Mouse (Mus musculus) G1E (cell line): ENCODE results near the gene Slc25a51.

Source experiments
- CTCF ChIP-seq: IDR thresholded peaks from 2 replicates; pipeline ENCODE4 v1.5.1; 2012; ENCODE audit warnings: low read depth, low read length, inconsistent platforms, mixed read lengths
- GATA1 ChIP-seq: IDR thresholded peaks from 2 replicates; pipeline ENCODE4 v1.6.1; 2012; ENCODE audit warnings: borderline replicate concordance, low read length, inconsistent platforms, mixed read lengths
- GATA2 ChIP-seq: IDR thresholded peaks from 2 replicates; pipeline ENCODE4 v1.6.1; 2012; ENCODE audit warnings: low read depth, low read length, inconsistent platforms, borderline replicate concordance
- POLR2AphosphoS5 ChIP-seq: IDR thresholded peaks from 2 replicates; pipeline ENCODE4 v1.6.1; 2012; ENCODE audit warnings: low read depth, low read length, inconsistent platforms; ENCODE audit not compliant: insufficient replicate concordance
- TAL1 ChIP-seq: conservative IDR thresholded peaks from 2 replicates; pipeline ENCODE4 v1.6.1; 2012; ENCODE audit warnings: low read depth, low read length, inconsistent platforms, mixed read lengths

DNA sequence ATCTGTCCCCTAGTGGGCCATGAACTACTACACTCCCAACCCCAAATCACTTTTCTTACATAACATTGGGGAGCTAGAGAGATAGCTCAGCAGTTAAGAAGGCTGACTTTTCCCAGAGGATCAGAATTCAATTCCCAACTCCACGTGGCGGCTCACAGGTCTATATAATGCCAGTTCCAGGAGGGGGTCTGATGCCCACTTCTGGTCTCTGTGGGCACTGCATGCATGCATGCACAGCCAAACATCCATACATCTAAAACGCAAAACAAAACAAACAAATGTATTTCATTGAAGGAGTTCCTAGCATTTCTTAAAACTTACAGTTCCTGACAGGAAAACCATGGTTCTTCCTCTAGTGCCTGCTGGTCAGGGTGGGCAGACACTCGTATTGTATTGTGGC, 16.5 kb downstream of the Slc25a51 start:
- TF ChIP-seq CTCF (no peak; the same call in 1 of the 2 replicates), GATA1 (no peak), TAL1 (no peak), POLR2AphosphoS5 (no peak), GATA2 (no peak)
